Mouse (Mus musculus) myocyte (in vitro differentiated cells): ENCODE data around the gene Nsun7. TPM values are rescaled to one million over a fixed set of nuclear protein-coding genes. Genes with fewer than 3 reads are reported as not detected.

ENCODE experiments used
- H3K27me3 ChIP-seq: one replicate; pipeline ENCODE4 v1.6.1; 2011; ENCODE audit not compliant: control insufficient read depth, insufficient read depth, insufficient read length
- H3K36me3 ChIP-seq: one replicate; pipeline ENCODE4 v1.6.1; 2011; ENCODE audit not compliant: control insufficient read depth, insufficient read depth
- H3K4me2 ChIP-seq: one replicate; pipeline ENCODE4 v1.6.1; 2011; ENCODE audit warnings: low read depth, control low read depth
- H3K4me3 ChIP-seq: one replicate; pipeline ENCODE4 v1.5.1; 2011; ENCODE audit warnings: mild to moderate bottlenecking, control low read depth, moderate library complexity
- H3K79me2 ChIP-seq: one replicate; pipeline ENCODE4 v1.6.1; 2011; ENCODE audit not compliant: control insufficient read depth, insufficient read depth
- H3ac ChIP-seq: one replicate; pipeline ENCODE4 v1.6.1; 2011; ENCODE audit not compliant: control insufficient read depth, insufficient read length
- CEBPB ChIP-seq: IDR thresholded peaks from 2 replicates; pipeline ENCODE4 v1.6.1; 2011; ENCODE audit warnings: mild to moderate bottlenecking, moderate library complexity; ENCODE audit not compliant: poor library complexity, insufficient read depth, severe bottlenecking
- E2F4 ChIP-seq: IDR thresholded peaks from one replicate; pipeline ENCODE4 v1.6.1; 2011; ENCODE audit warnings: mild to moderate bottlenecking, control low read depth, moderate library complexity; ENCODE audit not compliant: insufficient read depth
- MAX ChIP-seq: IDR thresholded peaks from one replicate; pipeline ENCODE4 v1.6.1; 2011; ENCODE audit warnings: low read depth, mild to moderate bottlenecking, control low read depth
- MYOD1 ChIP-seq, 3 experiments: IDR thresholded peaks; one replicate each; pipeline ENCODE4 v1.6.1; 2011; ENCODE audit warnings: control low read depth in 2 of 3, low read depth in 2 of 3, mild to moderate bottlenecking in 2 of 3, moderate library complexity in 1 of 3; ENCODE audit not compliant: insufficient read length in 2 of 3, control insufficient read depth in 1 of 3
- MYOG ChIP-seq, 3 experiments: IDR thresholded peaks; one replicate each; pipeline ENCODE4 v1.6.1; 2011; ENCODE audit warnings: control low read depth in 2 of 3, low read depth in 2 of 3, mild to moderate bottlenecking in 2 of 3; ENCODE audit not compliant: insufficient read length in 2 of 3, control insufficient read depth in 1 of 3, insufficient read depth in 1 of 3
- POLR2A ChIP-seq: IDR thresholded peaks from one replicate; pipeline ENCODE4 v1.6.1; 2011; ENCODE audit warnings: low read depth, mild to moderate bottlenecking, control low read depth, moderate library complexity; ENCODE audit not compliant: insufficient read length
- POLR2AphosphoS2 ChIP-seq: IDR thresholded peaks from one replicate; pipeline ENCODE4 v1.6.1; 2011; ENCODE audit warnings: low read depth, control low read depth; ENCODE audit not compliant: insufficient read length
- REST ChIP-seq: IDR thresholded peaks from one replicate; pipeline ENCODE4 v1.6.1; 2011; ENCODE audit warnings: mild to moderate bottlenecking, control low read depth, moderate library complexity; ENCODE audit not compliant: insufficient read depth, insufficient read length
- SRF ChIP-seq: IDR thresholded peaks from one replicate; pipeline ENCODE4 v1.6.1; 2011; ENCODE audit warnings: low read depth; ENCODE audit not compliant: control insufficient read depth, insufficient read length
- TCF12 ChIP-seq: IDR thresholded peaks from one replicate; pipeline ENCODE4 v1.6.1; 2011; ENCODE audit warnings: mild to moderate bottlenecking, control low read depth; ENCODE audit not compliant: poor library complexity, insufficient read depth, severe bottlenecking
- TCF3 ChIP-seq: IDR thresholded peaks from one replicate; pipeline ENCODE4 v1.6.1; 2011; ENCODE audit warnings: low read depth, control low read depth; ENCODE audit not compliant: insufficient read length
- USF1 ChIP-seq: IDR thresholded peaks from one replicate; pipeline ENCODE4 v1.6.1; 2011; ENCODE audit warnings: low read depth, mild to moderate bottlenecking, control low read depth, moderate library complexity
- polyA plus RNA-seq: library from polyadenylated mRNA; unstranded; fragments of >200 nt; fragmentation: generic; extraction: Trizol; gene quantifications from one replicate; pipeline ENCODE4 v1.2.1, GENCODE M21; 2012; ENCODE audit warnings: missing spikeins

The Nsun7 gene
- polyA plus RNA-seq, 1 experiment: not detected

GRCm38 (mm10) chr5:66326395-66326794 lies 66.7 kb downstream of the Nsun7 start:
- Histone ChIP-seq H3K27me3 (no peaks in the 10 kb centered on the region), H3K79me2 (no peaks in the 10 kb centered on the region), H3K36me3 (peaks cover 4% of the 10 kb centered on the region), H3K4me3 (no peak overlapping the region), H3K4me2 (no peak overlapping the region), H3ac (no peak overlapping the region)
- TF ChIP-seq MYOG (IDR thresholded peaks at IDR 0.05; ENCODE audit: control insufficient read depth in 1 of 3, insufficient read depth in 1 of 3, insufficient read length in 2 of 3, low read depth in 2 of 3) (no peak), CEBPB (no peak)

DNA sequence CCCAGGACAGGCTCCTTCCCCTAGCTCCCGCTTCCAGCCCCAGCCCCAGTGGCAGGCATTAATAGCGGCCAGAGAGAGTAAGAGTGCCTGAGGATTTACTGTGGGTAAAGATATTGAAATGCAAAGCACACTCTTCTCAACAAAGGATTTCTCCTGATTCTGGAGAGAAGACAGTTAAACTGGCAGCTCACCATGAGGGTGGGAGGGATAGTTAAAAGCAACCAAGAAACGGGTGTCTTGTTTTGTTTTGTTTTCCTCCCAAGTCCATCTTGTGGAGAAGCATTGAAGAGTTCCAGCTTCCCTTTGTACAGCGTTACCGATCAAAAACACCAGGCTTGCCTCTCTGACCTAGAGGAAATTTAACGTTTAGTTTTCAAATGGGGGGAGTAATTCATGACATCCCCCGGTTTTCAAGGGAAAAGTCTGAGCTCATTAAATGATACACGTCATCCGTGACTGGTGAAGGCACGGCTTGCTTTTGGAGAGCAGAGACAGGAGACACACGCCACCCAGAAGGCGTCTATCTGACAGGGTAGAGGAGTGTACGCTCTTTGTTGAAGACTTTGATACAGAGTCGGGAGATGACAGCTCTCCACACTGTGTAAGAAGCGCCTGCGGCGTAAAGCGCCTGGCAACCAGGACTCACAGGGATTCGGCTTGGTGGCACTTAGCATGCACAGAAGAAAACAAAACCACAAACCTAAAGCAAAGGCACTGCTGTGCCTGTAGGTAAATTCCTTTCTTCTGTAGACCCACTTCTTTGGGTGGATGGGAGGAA lies 68.4 kb downstream of the Nsun7 start:
- TF ChIP-seq USF1 (no peak), TCF3 (no peak), TCF12 (no peak), E2F4 (no peak), POLR2A (no peak), POLR2AphosphoS2 (no peak), SRF (no peak)
- Histone ChIP-seq H3ac (no peak overlapping the region), H3K27me3 (no peaks in the 10 kb centered on the region), H3K36me3 (peaks cover 4% of the 10 kb centered on the region), H3K4me3 (no peak overlapping the region), H3K4me2 (no peak overlapping the region), H3K79me2 (no peaks in the 10 kb centered on the region)

GRCm38 (mm10) chr5:66328766-66329165 lies 69.1 kb downstream of the Nsun7 start:
- Histone ChIP-seq H3K4me3 (no peak overlapping the region), H3K36me3 (peaks cover 4% of the 10 kb centered on the region), H3K79me2 (no peaks in the 10 kb centered on the region), H3ac (no peak overlapping the region), H3K4me2 (no peak overlapping the region), H3K27me3 (no peaks in the 10 kb centered on the region)
- TF ChIP-seq POLR2AphosphoS2 (no peak), USF1 (no peak), POLR2A (no peak), CEBPB (no peak), E2F4 (no peak), TCF12 (no peak), TCF3 (no peak), MYOD1 (IDR thresholded peaks at IDR 0.05; ENCODE audit: control insufficient read depth in 1 of 3, insufficient read length in 2 of 3, low read depth in 2 of 3) (no peak), SRF (no peak), REST (no peak), MYOG (IDR thresholded peaks at IDR 0.05; ENCODE audit: control insufficient read depth in 1 of 3, insufficient read depth in 1 of 3, insufficient read length in 2 of 3, low read depth in 2 of 3) (no peak), MAX (no peak)

DNA sequence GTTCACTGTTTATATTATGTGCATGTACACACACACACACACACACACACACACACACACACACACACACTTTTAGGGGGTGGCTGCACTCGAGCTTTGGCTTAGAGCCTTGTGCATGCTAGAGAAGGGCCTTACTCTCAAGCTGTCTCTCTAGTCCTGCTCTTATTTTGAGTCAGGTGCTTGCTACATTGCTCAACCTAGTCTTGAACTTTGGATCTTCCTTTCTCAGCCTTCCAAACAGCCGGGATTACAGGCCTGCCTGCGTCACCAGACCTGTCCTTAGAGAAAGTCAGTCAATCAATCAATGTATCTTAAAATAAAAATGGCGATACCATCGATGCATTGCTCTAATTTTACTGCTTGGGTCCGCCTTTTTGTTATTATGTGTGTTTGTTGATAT lies 71.1 kb downstream of the Nsun7 start:
- Histone ChIP-seq H3K27me3 (no peaks in the 10 kb centered on the region), H3K4me3 (no peak overlapping the region), H3K79me2 (no peaks in the 10 kb centered on the region), H3K36me3 (peaks cover 4% of the 10 kb centered on the region), H3K4me2 (no peak overlapping the region), H3ac (no peak overlapping the region)
- TF ChIP-seq TCF12 (no peak), TCF3 (no peak), SRF (no peak), MYOD1 (IDR thresholded peaks at IDR 0.05; ENCODE audit: control insufficient read depth in 1 of 3, insufficient read length in 2 of 3, low read depth in 2 of 3) (no peak), POLR2A (no peak), E2F4 (no peak), REST (no peak), MYOG (IDR thresholded peaks at IDR 0.05; ENCODE audit: control insufficient read depth in 1 of 3, insufficient read depth in 1 of 3, insufficient read length in 2 of 3, low read depth in 2 of 3) (no peak), USF1 (no peak), CEBPB (no peak), POLR2AphosphoS2 (no peak)
